Mouse (Mus musculus): Measurements from ENCODE around the gene Hand1. TPM values are rescaled to one million over a fixed set of nuclear protein-coding genes. Genes with fewer than 3 reads are reported as not detected.
A peak's percentile ranks its signal among the peaks of the same experiment; 100 is the strongest.

Gene Hand1
- polyA plus RNA-seq, 1 experiment from 2014 or later = not detected

DNA sequence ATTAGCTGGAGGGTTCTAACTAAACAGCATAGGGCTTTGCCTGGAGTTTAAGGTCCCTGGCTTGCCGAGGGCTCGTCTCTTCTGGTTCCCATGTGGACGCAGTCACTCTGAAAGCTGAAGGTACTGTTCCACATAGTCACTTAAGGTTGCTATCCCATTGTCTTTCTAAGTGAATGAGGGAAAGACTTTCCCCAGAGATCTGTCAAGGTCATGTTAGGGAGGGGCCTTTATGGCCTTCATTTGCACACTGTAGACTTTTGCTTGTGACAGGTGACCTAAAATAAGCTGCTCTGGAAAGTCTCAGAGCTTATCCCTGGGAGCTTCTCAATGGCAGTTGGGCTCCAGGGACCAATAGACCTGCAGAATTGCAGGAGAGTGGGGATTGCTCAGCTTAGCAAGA is 19.0 kb downstream of the Hand1 start:
- Histone ChIP-seq H3K27ac (ENCODE audit: low read depth, low read length) (no peak overlapping the region), H3K4me1 (ENCODE audit: control insufficient read depth, insufficient read depth, low read length) (no peaks in the 10 kb centered on the region), H3K4me2 (no peak overlapping the region), H3K9ac (ENCODE audit: low read length) (no peak overlapping the region), H3K27me3 (ENCODE audit: control insufficient read depth, insufficient read depth, low read length) (no peaks in the 10 kb centered on the region), H3K9me3 (ENCODE audit: control insufficient read depth, low read length) (no peaks in the 10 kb centered on the region), H3K4me3 (ENCODE audit: low read depth, low read length) (no peak overlapping the region), H3K36me3 (ENCODE audit: control insufficient read depth, insufficient read depth, low read length) (peaks cover 2% of the 10 kb centered on the region)
- ATAC-seq (ENCODE audit: low FRiP score) (no peak), DNase-seq (ENCODE audit: low spot score, missing footprints) (no peak)
- WGBS = 88% methylated on average over 3 of the region's 3 CpGs

DNA sequence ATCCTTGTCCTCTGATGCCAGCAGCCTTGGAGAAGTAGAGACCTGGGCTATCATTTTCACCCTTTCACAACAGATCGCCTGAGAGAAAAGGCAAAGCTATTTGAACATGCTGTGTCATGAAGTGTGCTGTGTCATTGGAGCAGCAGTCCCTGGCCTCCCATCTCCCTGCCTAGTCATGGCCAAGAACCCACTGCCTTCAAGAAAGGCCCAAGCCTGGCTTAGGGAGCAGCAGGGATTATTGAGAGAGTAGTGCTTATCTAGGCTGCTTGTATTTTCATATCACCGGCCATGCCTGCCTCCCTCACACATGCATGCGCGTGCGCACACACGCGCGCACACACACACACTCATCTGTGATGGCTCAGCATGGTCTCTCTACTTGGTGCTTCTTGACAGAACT is 20.4 kb downstream of the Hand1 start:
- Histone ChIP-seq H3K27ac (ENCODE audit: low read depth, low read length) (no peak overlapping the region), H3K9me3 (ENCODE audit: control insufficient read depth, low read length) (no peaks in the 10 kb centered on the region), H3K9ac (ENCODE audit: low read length) (no peak overlapping the region), H3K4me2 (no peak overlapping the region), H3K4me1 (ENCODE audit: control insufficient read depth, insufficient read depth, low read length) (no peaks in the 10 kb centered on the region), H3K27me3 (ENCODE audit: control insufficient read depth, insufficient read depth, low read length) (no peaks in the 10 kb centered on the region), H3K4me3 (ENCODE audit: low read depth, low read length) (no peak overlapping the region), H3K36me3 (ENCODE audit: control insufficient read depth, insufficient read depth, low read length) (peaks cover 2% of the 10 kb centered on the region; the same call in 1 of the 2 replicates)
- ATAC-seq (ENCODE audit: low FRiP score) = no peak
- 96% methylated on average over 8 of the region's 8 CpGs for WGBS
- peak; percentile 35 for DNase-seq (ENCODE audit: low spot score, missing footprints)

DNA sequence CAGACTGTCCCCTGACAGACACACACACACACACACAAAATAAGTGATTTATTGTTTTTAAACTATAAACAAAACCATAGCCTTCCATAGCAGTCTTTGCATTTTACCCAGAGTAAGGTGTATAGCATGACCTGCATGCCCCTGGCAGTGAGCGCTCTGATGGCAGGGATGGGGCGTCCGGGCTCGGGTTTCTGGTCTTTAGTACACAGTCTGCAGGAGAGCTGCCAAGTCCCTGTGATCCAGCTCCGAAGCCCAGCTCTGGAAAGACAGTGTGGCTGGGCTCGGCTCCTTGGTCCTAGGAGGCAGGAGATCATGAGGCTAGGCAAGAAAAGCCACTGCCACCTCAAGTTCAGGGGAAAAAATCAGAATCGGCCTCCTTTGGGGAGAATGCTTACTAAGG is 21.6 kb downstream of the Hand1 start:
- Histone ChIP-seq H3K9me3 (ENCODE audit: control insufficient read depth, low read length) (no peaks in the 10 kb centered on the region), H3K4me3 (ENCODE audit: low read depth, low read length) (no peak overlapping the region), H3K4me1 (ENCODE audit: control insufficient read depth, insufficient read depth, low read length) (no peaks in the 10 kb centered on the region), H3K4me2 (no peak overlapping the region), H3K9ac (ENCODE audit: low read length) (no peak overlapping the region), H3K27me3 (ENCODE audit: control insufficient read depth, insufficient read depth, low read length) (no peaks in the 10 kb centered on the region), H3K27ac (ENCODE audit: low read depth, low read length) (no peak overlapping the region), H3K36me3 (ENCODE audit: control insufficient read depth, insufficient read depth, low read length) (peaks cover 2% of the 10 kb centered on the region; the same call in 1 of the 2 replicates)
- ATAC-seq (ENCODE audit: low FRiP score) (no peak), DNase-seq (ENCODE audit: low spot score, missing footprints) (peak; percentile 51)
- 92% methylated on average over 7 of the region's 7 CpGs for WGBS

DNA sequence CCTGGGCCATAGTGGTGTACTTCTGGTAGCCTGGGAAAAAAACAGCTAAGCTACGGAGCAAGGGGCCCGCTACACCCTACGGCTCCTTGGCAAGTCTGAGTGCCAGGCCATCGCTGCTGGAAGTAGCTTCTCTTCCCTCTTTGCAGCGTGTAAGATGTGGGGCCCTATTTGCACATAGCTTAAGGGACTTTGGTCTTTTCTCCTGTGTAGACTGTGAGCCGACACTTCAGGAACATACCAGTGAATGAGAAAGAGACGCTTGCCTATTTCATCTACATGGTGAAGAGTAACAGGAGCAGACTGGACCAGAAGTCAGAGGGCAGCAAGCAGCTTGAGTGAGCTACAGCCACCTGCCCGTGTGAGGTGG is 22.9 kb downstream of the Hand1 start:
- DNase-seq (ENCODE audit: low spot score, missing footprints) = no peak
- ATAC-seq (ENCODE audit: low FRiP score) = no peak
- 92% methylated on average over 8 of the region's 8 CpGs for WGBS
- H3K4me3 ChIP-seq (ENCODE audit: low read depth, low read length) = no peak overlapping the region
- H3K4me2 ChIP-seq = no peak overlapping the region
- H3K27me3 ChIP-seq (ENCODE audit: control insufficient read depth, insufficient read depth, low read length) = no peaks in the 10 kb centered on the region
- H3K36me3 ChIP-seq (ENCODE audit: control insufficient read depth, insufficient read depth, low read length) = peaks cover 2% of the 10 kb centered on the region; the same call in 1 of the 2 replicates
- peaks cover 2% of the 10 kb centered on the region; the same call in 1 of the 2 replicates for H3K4me1 ChIP-seq (ENCODE audit: control insufficient read depth, insufficient read depth, low read length)
- no peak overlapping the region for H3K9ac ChIP-seq (ENCODE audit: low read length)
- no peaks in the 10 kb centered on the region for H3K9me3 ChIP-seq (ENCODE audit: control insufficient read depth, low read length)
- H3K27ac ChIP-seq (ENCODE audit: low read depth, low read length) = no peak overlapping the region

DNA sequence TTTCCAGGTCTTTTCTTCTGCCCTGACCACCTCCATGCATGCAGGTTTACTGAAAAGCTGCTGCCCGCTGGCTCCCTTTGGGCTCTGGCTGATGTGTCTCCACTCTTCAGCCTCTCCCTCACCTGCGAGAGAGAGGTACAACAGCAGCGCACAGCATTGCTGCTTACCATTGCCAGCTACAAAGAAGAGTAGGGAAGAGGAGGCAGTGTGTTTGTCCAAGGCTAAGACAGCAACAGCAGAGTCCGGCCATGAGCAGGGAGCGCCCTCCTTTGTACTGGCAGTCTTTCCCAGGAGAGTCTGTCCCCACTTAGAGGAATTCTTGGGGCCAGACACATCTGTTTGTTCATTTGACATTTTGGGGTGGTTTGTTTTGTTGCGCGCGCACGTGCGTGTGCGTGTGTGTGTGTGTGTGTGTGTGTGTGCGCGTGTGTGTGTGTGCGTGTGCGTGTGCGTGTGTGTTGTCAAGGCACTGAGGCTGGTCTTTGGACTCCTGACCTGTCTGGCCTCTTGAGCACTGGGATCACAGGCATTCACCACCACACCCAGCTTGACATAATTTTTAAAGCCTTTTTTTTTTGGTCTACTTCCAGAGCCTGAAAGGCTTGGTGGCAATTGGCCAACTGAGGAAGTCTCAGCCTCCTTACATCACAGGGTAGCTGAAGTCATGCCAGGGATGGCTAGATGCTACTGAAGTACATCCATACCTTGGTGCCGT is 23.4 kb downstream of the Hand1 start:
- H3K4me2 ChIP-seq = no peak overlapping the region
- DNase-seq (ENCODE audit: low spot score, missing footprints) (peak; percentile 80), ATAC-seq (ENCODE audit: low FRiP score) (no peak)
- no peak overlapping the region for H3K4me3 ChIP-seq (ENCODE audit: low read depth, low read length)
- peaks cover 2% of the 10 kb centered on the region; the same call in 1 of the 2 replicates for H3K4me1 ChIP-seq (ENCODE audit: control insufficient read depth, insufficient read depth, low read length)
- peaks cover 2% of the 10 kb centered on the region; the same call in 1 of the 2 replicates for H3K36me3 ChIP-seq (ENCODE audit: control insufficient read depth, insufficient read depth, low read length)
- no peaks in the 10 kb centered on the region for H3K27me3 ChIP-seq (ENCODE audit: control insufficient read depth, insufficient read depth, low read length)
- H3K9ac ChIP-seq (ENCODE audit: low read length) = no peak overlapping the region
- H3K9me3 ChIP-seq (ENCODE audit: control insufficient read depth, low read length) = no peaks in the 10 kb centered on the region
- 95% methylated on average over 17 of the region's 17 CpGs for WGBS
- H3K27ac ChIP-seq (ENCODE audit: low read depth, low read length) = no peak overlapping the region

DNA sequence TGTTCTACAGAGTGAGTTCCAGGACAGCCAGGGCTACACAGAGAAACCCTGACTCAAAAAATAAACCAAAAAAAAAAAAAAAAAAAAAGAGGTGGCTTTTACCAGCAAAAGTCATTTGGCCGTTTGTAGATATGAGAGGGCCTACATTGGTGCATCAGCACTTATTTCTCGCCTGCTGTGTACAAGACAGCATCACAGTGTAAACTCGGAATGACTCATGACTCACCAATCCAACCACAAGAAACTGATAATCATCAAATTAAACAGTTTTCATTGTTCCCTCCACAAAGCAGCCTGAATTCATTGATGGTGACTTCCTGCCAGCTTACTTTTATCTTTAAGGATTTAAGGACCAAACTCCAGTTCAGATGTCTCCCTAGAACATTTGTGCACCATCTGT is 27.6 kb downstream of the Hand1 start:
- DNase-seq (ENCODE audit: low spot score, missing footprints) (no peak), ATAC-seq (ENCODE audit: low FRiP score) (no peak)
- Histone ChIP-seq H3K9ac (ENCODE audit: low read length) (no peak overlapping the region), H3K4me2 (no peak overlapping the region), H3K36me3 (ENCODE audit: control insufficient read depth, insufficient read depth, low read length) (0 out of 2 replicates have a peak, but pooled peaks cover 2% of the 10 kb centered on the region), H3K9me3 (ENCODE audit: control insufficient read depth, low read length) (no peaks in the 10 kb centered on the region), H3K4me1 (ENCODE audit: control insufficient read depth, insufficient read depth, low read length) (peaks cover 20% of the 10 kb centered on the region), H3K27me3 (ENCODE audit: control insufficient read depth, insufficient read depth, low read length) (no peaks in the 10 kb centered on the region), H3K27ac (ENCODE audit: low read depth, low read length) (no peak overlapping the region), H3K4me3 (ENCODE audit: low read depth, low read length) (no peak overlapping the region)
- 90% methylated on average over 3 of the region's 3 CpGs for WGBS

DNA sequence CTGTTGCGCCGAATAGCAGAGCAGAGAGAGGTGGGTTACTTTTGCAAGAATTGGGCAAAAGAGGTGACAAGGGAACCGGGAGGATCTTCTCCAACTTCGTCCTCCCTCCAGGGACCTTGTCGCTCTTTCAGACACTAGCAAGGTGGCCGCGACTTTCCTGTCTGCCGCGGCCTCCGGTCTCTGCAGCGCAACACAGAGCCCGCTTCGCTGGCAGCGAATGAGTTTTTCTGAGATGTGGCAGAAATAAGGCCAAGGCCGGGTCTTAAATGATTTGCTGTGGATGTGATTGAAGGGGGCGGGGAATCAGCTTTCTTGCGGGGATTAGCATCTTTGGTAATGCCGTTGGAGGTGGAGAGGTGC is 30.1 kb downstream of the Hand1 start:
- no peaks in the 10 kb centered on the region for H3K36me3 ChIP-seq (ENCODE audit: control insufficient read depth, insufficient read depth, low read length)
- no peak for ATAC-seq (ENCODE audit: low FRiP score)
- H3K27me3 ChIP-seq (ENCODE audit: control insufficient read depth, insufficient read depth, low read length) = no peaks in the 10 kb centered on the region
- peak overlapping the region; percentile 70 for H3K4me2 ChIP-seq
- H3K27ac ChIP-seq (ENCODE audit: low read depth, low read length) = no peak overlapping the region
- no peaks in the 10 kb centered on the region for H3K9me3 ChIP-seq (ENCODE audit: control insufficient read depth, low read length)
- peak overlapping the region; percentile 82 for H3K9ac ChIP-seq (ENCODE audit: low read length)
- WGBS = under 1% methylated on average over 18 of the region's 18 CpGs
- peak overlapping the region; percentile 87 for H3K4me3 ChIP-seq (ENCODE audit: low read depth, low read length)
- no peak for DNase-seq (ENCODE audit: low spot score, missing footprints)
- H3K4me1 ChIP-seq (ENCODE audit: control insufficient read depth, insufficient read depth, low read length) = peaks cover 21% of the 10 kb centered on the region

DNA sequence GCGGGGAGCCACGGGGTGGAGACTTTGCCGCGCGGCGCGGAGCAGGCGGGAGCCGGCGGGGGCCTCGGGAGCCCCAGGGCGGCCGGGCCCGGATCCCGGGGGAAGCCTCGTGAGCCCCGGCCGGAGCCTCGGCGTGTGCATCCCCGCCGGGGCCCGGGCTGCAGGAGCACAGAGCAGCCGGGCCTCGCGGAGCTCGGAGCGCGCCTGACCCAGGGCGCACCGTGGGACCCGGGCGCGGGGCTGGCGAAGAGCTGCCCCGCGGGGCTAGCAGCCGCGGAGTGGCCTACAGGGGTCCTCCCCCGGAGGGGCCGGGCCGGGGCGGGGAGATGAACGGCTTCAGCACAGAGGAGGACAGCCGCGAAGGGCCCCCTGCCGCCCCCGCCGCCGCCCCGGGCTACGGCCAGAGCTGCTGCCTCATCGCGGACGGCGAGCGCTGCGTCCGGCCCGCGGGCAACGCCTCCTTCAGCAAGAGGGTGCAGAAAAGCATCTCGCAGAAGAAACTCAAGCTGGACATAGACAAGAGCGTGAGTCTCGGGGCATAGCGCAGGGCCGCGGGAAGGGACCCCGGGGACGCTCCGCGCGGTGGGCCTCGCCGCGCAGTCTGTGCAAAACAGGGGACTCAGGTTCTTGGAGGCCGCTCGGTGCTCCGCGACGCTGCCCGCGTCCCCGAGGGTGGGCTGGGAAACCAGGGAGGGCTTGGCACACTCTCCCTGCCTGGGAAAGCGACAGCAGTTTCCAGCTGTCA is 30.7 kb downstream of the Hand1 start:
- peak; percentile 68 for ATAC-seq (ENCODE audit: low FRiP score)
- H3K27me3 ChIP-seq (ENCODE audit: control insufficient read depth, insufficient read depth, low read length) = no peaks in the 10 kb centered on the region
- H3K4me2 ChIP-seq = peak overlapping the region; percentile 70
- H3K4me1 ChIP-seq (ENCODE audit: control insufficient read depth, insufficient read depth, low read length) = peaks cover 21% of the 10 kb centered on the region
- peak; percentile 94 for DNase-seq (ENCODE audit: low spot score, missing footprints)
- H3K9ac ChIP-seq (ENCODE audit: low read length) = peak overlapping the region; percentile 82
- no peaks in the 10 kb centered on the region for H3K9me3 ChIP-seq (ENCODE audit: control insufficient read depth, low read length)
- WGBS = under 1% methylated on average over 73 of the region's 85 CpGs
- peak overlapping the region; percentile 87 for H3K4me3 ChIP-seq (ENCODE audit: low read depth, low read length)
- H3K27ac ChIP-seq (ENCODE audit: low read depth, low read length) = no peak overlapping the region; the same call in 1 of the 2 replicates
- H3K36me3 ChIP-seq (ENCODE audit: control insufficient read depth, insufficient read depth, low read length) = no peaks in the 10 kb centered on the region
